Mouse (Mus musculus) bone marrow macrophage, adult 2 months (primary cell): ENCODE data around the gene Enho.

ENCODE experiments used
- CTCF ChIP-seq: IDR thresholded peaks from 2 replicates; pipeline ENCODE4 v1.5.1; 2012; ENCODE audit warnings: low read depth, mild to moderate bottlenecking, low read length, moderate library complexity
- POLR2A ChIP-seq: IDR thresholded peaks from 2 replicates; pipeline ENCODE4 v1.6.1; 2012; ENCODE audit warnings: mild to moderate bottlenecking, low read depth, low read length, borderline replicate concordance

- TF ChIP-seq CTCF, result no peak
- TF ChIP-seq POLR2A, result no peak
Measured at GRCm38 (mm10) chr4:41673186-41673585, 33.1 kb upstream of the Enho start.
